Mouse (Mus musculus): ENCODE data around the gene Dhx34. TPM values are rescaled to one million over a fixed set of nuclear protein-coding genes. Genes with fewer than 3 reads are reported as not detected.

Dhx34 gene
- polyA plus RNA-seq, 1 experiment, result 28.4 TPM

GRCm38 (mm10) chr7:16155132-16155872, 66.5 kb downstream of the Dhx34 start:
- no peaks in the 10 kb centered on the region; the same call in 1 of the 2 replicates for H3K4me1 ChIP-seq (ENCODE audit: control insufficient read depth, insufficient read depth, low read length)
- DNase-seq, result no peak

GRCm38 (mm10) chr7:16153522-16153921, 68.3 kb downstream of the Dhx34 start:
- DNase-seq, result peak; percentile 44
- WGBS, result 20% methylated on average over 10 of the region's 10 CpGs
- Histone ChIP-seq H3K4me3 (replicated peaks; ENCODE audit: extremely low read depth, low read depth, low read length) (no peak overlapping the region), H3K4me1 (ENCODE audit: control insufficient read depth, insufficient read depth, low read length) (no peaks in the 10 kb centered on the region; the same call in 1 of the 2 replicates)
- TF ChIP-seq POLR2A (IDR thresholded peaks at IDR 0.05; ENCODE audit: borderline replicate concordance, extremely low read depth, low read depth, low read length), result no peak
- TF ChIP-seq CTCF (IDR thresholded peaks at IDR 0.05; ENCODE audit: insufficient read depth, low read length), result peak; percentile 56

More at GRCm38 (mm10) chr7:16155132-16155872, 66.5 kb downstream of the Dhx34 start:
- no peak for TF ChIP-seq POLR2A (IDR thresholded peaks at IDR 0.05; ENCODE audit: borderline replicate concordance, extremely low read depth, low read depth, low read length)
- WGBS, result 46% methylated on average over 9 of the region's 9 CpGs
- no peak overlapping the region for H3K4me3 ChIP-seq (replicated peaks; ENCODE audit: extremely low read depth, low read depth, low read length)

GRCm38 (mm10) chr7:16150191-16151145, 71.4 kb downstream of the Dhx34 start:
- 54% methylated on average over 9 of the region's 9 CpGs for WGBS
- no peak for TF ChIP-seq POLR2A (IDR thresholded peaks at IDR 0.05; ENCODE audit: borderline replicate concordance, extremely low read depth, low read depth, low read length)
- no peak for TF ChIP-seq CTCF (IDR thresholded peaks at IDR 0.05; ENCODE audit: insufficient read depth, low read length)
- Histone ChIP-seq H3K4me1 (ENCODE audit: control insufficient read depth, insufficient read depth, low read length) (no peaks in the 10 kb centered on the region), H3K4me3 (replicated peaks; ENCODE audit: extremely low read depth, low read depth, low read length) (no peak overlapping the region)
- no peak for DNase-seq

GRCm38 (mm10) chr7:16149241-16149640, 72.6 kb downstream of the Dhx34 start:
- DNase-seq, result no peak
- TF ChIP-seq CTCF (IDR thresholded peaks at IDR 0.05; ENCODE audit: insufficient read depth, low read length), result no peak
- TF ChIP-seq POLR2A (IDR thresholded peaks at IDR 0.05; ENCODE audit: borderline replicate concordance, extremely low read depth, low read depth, low read length), result no peak
- H3K4me3 ChIP-seq (replicated peaks; ENCODE audit: extremely low read depth, low read depth, low read length), result no peak overlapping the region
- H3K4me1 ChIP-seq (ENCODE audit: control insufficient read depth, insufficient read depth, low read length), result no peaks in the 10 kb centered on the region
- WGBS, result 49% methylated on average over 5 of the region's 5 CpGs

DNA sequence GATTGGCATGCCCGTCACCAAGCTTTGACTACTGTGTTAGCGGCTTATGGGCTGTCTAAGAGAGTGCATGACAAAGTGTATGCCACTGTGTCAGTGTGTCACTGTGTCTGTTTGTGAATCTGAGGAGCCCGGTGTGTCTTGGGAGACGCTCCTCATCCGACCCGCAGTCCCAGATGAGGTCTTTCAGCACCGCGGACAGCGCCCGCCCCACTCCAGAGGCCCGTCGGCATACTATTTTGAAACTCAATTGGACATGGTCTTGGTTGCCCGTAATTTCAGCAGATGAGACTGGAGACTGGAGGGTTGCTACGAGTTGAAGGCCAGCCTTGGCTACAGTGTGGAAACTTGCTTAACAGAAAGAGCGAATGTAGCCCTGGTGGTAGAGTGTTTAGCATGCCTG, 74.2 kb downstream of the Dhx34 start:
- DNase-seq, result peak; percentile 46
- TF ChIP-seq CTCF (IDR thresholded peaks at IDR 0.05; ENCODE audit: insufficient read depth, low read length) (no peak), POLR2A (IDR thresholded peaks at IDR 0.05; ENCODE audit: borderline replicate concordance, extremely low read depth, low read depth, low read length) (no peak)
- 13% methylated on average over 15 of the region's 15 CpGs for WGBS
- H3K4me1 ChIP-seq (ENCODE audit: control insufficient read depth, insufficient read depth, low read length), result no peaks in the 10 kb centered on the region
- H3K4me3 ChIP-seq (replicated peaks; ENCODE audit: extremely low read depth, low read depth, low read length), result no peak overlapping the region

Other genes starting within 250 kb of the Dhx34 start
- gene Bicra, start 174.1 kb downstream of the Dhx34 start, polyA plus RNA-seq (2012; rRNA removed), result 19.0 and 21.2 TPM in 2 replicates
- gene Zfp541, start 160.2 kb downstream of the Dhx34 start, polyA plus RNA-seq (2012; rRNA removed), result 0.02 and 0.04 TPM in 2 replicates
- gene Napa, start 123.6 kb downstream of the Dhx34 start, polyA plus RNA-seq (2012; rRNA removed), result 144 and 157 TPM in 2 replicates
- gene Kptn, start 102.1 kb downstream of the Dhx34 start, polyA plus RNA-seq (2012; rRNA removed), result 25.5 and 28.3 TPM in 2 replicates
- 0.85 TPM in 2 replicates for gene Slc8a2, start 92.2 kb downstream of the Dhx34 start, polyA plus RNA-seq (2012; rRNA removed)
- 19.4 and 23.4 TPM in 2 replicates for gene Meis3, start 46.9 kb downstream of the Dhx34 start, polyA plus RNA-seq (2012; rRNA removed)
- 2.3 and 3.2 TPM in 2 replicates for gene C5ar2, start 22.1 kb upstream of the Dhx34 start, polyA plus RNA-seq (2012; rRNA removed)
- gene C5ar1, start 37.5 kb upstream of the Dhx34 start, polyA plus RNA-seq (2012; rRNA removed), result 36.1 and 39.2 TPM in 2 replicates
- 54.0 and 76.4 TPM in 2 replicates for gene Inafm1, start 51.6 kb upstream of the Dhx34 start, polyA plus RNA-seq (2012; rRNA removed)
- 31.2 and 47.3 TPM in 2 replicates for gene Ccdc9, start 64.8 kb upstream of the Dhx34 start, polyA plus RNA-seq (2012; rRNA removed)
- 31.8 and 48.2 TPM in 2 replicates for gene Bbc3, start 86.4 kb upstream of the Dhx34 start, polyA plus RNA-seq (2012; rRNA removed)
- gene Sae1, start 165.8 kb upstream of the Dhx34 start, polyA plus RNA-seq (2012; rRNA removed), result 20.7 and 31.0 TPM in 2 replicates
- gene Zc3h4, start 178.9 kb upstream of the Dhx34 start, polyA plus RNA-seq (2012; rRNA removed), result 44.9 and 45.9 TPM in 2 replicates
- 129 and 205 TPM in 2 replicates for gene Tmem160, start 230.7 kb upstream of the Dhx34 start, polyA plus RNA-seq (2012; rRNA removed)

All from lung, adult 2 months (tissue).